Mouse (Mus musculus) kidney, postnatal 10 days (tissue): ENCODE data around the gene Echdc2.
"Not testable (repeated sequence)": the region's sequence is repeated elsewhere in the genome, so short reads cannot be mapped to it uniquely, and the experiment has no call there.

Experiments used
- DNase-seq: peaks from one replicate; pipeline ENCODE4 v3.0.0; 2021; ENCODE audit warnings: mixed read lengths

Gene Echdc2

GRCm38 (mm10) chr4:108165152-108165895 lies at the start of gene Echdc2:
Gene Echdc2, plus strand, starts transcription at chr4:108165437.
- DNase-seq, result peak; percentile 68

GRCm38 (mm10) chr4:108116466-108116865 lies 48.8 kb upstream of the Echdc2 start:
- DNase-seq, result no peak

GRCm38 (mm10) chr4:108117488-108117887 lies 47.7 kb upstream of the Echdc2 start:
- DNase-seq, result peak; percentile 18

DNA sequence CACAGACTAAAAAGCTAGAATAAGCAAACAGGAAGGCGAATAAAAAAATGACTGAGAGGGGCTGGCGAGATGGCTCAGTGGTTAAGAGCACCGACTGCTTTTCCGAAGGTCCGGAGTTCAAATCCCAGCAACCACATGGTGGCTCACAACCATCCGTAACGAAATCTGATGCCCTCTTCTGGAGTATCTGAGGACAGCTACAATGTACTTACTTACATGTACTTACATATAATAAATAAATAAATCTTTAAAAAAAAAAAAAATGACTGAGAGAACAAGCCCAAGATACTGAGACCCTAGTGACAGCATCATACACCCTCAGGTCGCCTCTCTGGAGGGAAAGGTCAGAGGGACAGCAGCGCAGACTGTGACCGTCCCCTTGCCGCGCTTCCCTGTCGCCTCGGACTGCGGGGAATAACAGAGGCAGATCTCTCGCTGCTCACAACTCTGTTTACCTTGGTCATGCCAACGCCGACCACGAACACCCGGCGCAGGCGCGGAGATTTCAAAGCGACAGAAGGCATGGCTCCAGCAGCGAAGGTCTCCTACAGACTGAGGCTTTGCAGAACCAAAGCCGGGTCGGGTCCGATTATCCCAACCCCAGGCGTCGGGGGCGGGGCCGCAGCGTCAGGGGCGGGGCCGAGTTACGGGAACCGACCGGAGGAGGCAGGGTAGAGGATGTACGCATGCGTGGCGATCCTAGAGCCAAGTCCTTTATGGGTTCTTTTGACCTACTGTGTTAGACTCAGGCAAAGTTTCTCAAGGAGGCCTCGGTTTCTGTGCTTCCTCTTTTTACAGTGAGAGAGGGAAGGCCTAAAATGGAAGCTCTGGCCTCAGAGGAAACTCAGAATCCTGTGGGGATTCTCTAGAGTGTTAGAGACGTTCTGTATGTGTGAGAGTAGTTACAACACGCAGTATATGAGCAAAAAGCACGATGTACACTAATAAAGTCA lies 47.0 kb upstream of the Echdc2 start:
- DNase-seq, result peak; percentile 96

GRCm38 (mm10) chr4:108124104-108124503 lies 41.1 kb upstream of the Echdc2 start:
- no peak for DNase-seq

- no peak for DNase-seq
Measured at GRCm38 (mm10) chr4:108126260-108126659, 39.0 kb upstream of the Echdc2 start.

DNA sequence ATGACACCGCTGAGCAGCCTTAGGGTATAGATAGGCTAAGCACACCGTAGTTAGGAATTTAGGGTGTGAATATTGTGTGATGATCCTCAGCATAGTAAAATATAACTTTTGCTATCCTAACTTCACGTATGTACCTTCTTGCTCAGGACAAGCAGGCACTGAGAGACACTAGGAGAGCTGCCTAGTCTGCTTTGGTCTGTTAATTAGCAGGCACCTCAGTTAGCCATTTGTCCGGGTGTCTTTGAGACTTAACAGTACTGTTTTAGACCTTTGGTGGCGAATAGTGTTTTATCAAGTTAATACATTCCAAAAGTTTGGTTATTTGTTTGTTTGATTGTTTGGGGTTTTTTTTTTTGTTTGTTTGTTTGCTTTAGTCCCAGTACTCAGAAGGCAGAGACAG lies 37.7 kb upstream of the Echdc2 start:
- no peak for DNase-seq

- DNase-seq, result no peak
Measured at GRCm38 (mm10) chr4:108128339-108128738, 36.9 kb upstream of the Echdc2 start.

DNA sequence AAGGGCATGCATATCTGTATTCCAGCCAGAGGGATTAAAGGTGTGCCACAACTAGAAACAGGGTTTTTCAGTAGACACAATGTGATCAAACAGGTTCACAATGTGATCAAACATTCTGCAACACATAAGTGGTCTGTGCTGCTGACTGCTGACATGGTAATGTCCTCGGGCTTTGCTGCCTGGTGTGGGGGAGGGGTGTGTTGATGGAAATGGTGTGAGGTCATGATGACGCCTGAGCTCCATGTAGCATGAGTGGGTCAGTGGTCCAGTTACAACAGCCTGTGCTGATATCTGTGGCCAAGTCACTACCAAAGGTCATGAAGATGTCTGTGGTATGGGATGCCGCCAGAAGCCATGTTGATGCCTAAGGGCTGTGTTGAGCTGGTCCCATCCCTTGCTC lies 34.8 kb upstream of the Echdc2 start:
- no peak for DNase-seq

- no peak for DNase-seq
Measured at GRCm38 (mm10) chr4:108136938-108137337, 28.3 kb upstream of the Echdc2 start.

DNA sequence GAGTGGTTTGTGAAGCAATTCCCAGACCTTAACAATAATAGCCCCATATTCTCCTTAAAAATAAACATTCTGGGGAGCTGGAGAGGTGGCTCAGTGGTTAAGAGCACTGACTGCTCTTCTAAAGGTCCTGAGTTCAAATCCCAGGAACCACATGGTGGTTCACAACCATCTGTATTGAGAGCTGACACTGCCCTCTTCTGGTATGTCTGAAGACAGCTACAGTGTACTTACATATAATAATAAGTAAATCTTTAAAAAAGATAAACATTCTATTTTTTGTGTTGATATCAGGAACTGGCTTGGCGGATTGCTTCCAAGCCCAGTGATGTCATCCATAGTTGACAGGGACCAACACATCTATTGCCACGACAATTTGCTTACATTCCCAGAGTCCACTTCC lies 22.1 kb upstream of the Echdc2 start:
- DNase-seq, result not testable (repeated sequence)

DNA sequence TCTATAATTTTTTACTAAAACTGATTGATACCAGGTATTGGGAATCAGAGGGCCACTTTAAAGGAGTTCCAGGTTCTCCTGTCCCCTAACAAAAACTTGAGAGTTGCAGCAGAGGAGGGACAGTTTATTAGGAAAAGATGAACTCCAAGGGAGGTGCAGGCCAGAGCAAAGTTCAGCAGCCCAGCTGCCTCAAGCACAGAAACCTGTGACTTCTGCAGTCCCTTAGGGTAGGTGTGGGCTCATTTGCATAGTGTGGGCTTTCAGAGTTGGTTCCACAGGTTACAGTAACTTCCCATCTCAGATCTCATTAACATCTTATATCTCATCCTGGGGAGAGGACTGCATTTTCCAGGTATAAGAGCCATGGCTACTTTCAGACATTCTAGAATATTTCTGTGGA lies 21.5 kb upstream of the Echdc2 start:
- peak; percentile 59 for DNase-seq

GRCm38 (mm10) chr4:108144880-108145279 lies 20.4 kb upstream of the Echdc2 start, which contains the start of gene Scp2:
Gene Scp2, minus strand, starts transcription at chr4:108144998.
- no peak for DNase-seq

DNA sequence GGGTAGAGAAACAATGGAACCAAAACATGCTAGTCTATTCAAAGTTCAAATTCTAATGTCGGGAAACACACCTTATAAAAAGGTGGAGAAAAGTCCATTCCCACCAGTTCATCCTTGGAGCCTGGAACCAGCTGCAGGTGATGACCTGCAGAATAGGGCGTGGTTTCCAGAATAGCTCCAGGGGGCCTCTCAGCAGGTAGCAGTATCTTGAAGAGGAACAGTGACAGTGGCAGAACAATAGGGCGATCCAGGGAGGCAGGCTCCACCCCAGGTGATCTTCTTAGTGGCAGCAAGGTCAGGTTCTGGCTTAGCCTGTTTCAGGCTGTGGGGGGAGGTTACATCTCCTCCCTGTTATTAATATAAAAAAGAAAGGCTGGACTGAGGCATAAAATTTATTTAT lies 19.7 kb upstream of the Echdc2 start:
- DNase-seq, result not testable (repeated sequence)

GRCm38 (mm10) chr4:108155141-108155540 lies 10.1 kb upstream of the Echdc2 start:
- DNase-seq, result not testable (repeated sequence)

- no peak for DNase-seq
Measured at GRCm38 (mm10) chr4:108161936-108162335, 3.3 kb upstream of the Echdc2 start.

GRCm38 (mm10) chr4:108163291-108163690 lies 1.9 kb upstream of the Echdc2 start:
- DNase-seq, result no peak

GRCm38 (mm10) chr4:108166874-108167273 lies 1.6 kb downstream of the Echdc2 start:
- DNase-seq, result no peak

GRCm38 (mm10) chr4:108168056-108168455 lies 2.8 kb downstream of the Echdc2 start:
- DNase-seq, result no peak

- DNase-seq, result no peak
Measured at GRCm38 (mm10) chr4:108182278-108182677, 17.0 kb downstream of the Echdc2 start.

DNA sequence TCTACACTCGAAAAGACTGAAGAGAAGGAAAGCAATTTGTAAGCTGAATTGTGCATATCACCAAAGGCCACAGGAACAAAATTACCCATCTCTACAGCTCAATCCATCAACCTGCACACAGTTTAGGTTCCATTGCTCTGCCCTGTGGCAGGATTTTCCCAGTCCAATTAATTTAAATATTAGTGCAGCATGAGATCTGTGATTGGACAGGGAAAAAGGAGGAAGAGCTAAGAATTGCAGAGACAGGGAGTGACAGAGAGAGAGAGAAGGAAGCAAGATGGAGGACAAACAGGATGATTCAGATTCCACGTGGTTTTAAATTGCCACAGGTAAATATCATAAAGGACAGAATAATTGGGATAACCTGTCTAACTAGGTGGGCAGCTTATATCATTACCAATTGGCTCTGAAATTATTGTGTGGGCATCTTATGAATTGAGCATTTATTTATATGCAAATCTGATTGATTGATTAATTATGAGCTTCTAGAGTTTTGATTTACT lies 27.6 kb downstream of the Echdc2 start:
- no peak for DNase-seq

DNA sequence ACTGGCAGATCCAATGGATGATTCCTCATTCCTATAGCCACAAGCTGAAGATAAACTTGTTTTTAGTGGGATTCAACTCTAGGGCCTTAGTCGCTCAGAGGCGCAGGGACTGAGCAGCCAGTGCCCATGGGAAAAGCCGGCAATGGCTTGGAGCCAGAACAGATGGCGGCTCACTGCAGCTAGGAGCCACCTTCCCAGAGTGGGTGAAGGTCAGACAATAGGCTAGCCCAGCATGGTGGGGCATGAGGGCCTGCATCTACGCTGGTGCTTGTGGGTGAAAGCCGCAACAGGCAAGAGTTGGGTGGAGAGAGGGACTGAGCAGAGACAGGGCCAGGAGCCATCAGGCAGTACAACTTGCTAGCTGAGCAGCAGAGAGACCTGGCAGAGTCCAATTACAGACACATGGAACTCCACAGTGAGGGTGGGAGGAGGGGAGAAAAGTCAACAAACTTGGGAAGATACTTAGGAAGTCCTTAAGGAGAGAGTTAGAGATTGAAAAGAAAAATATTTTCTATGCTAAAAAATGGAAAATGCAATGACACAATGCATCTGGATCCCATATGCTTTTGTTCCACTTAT lies 31.1 kb downstream of the Echdc2 start:
- peak; percentile 19 for DNase-seq

GRCm38 (mm10) chr4:108199236-108199635 lies 34.0 kb downstream of the Echdc2 start:
- no peak for DNase-seq
